Mouse (Mus musculus) lung, embryonic 15.5 days (tissue): ENCODE measurements around the gene Hagh. TPM values are rescaled to one million over a fixed set of nuclear protein-coding genes. Genes with fewer than 3 reads are reported as not detected.

Experiments
- ATAC-seq: fragments of 200-750 bp; cut with Nextera tagmentation; 2 replicates; pipeline ENCODE4 v1.8.0; 2017; ENCODE audit warnings: moderate number of reproducible peaks, borderline replicate concordance; ENCODE audit not compliant: low FRiP score, low TSS enrichment; ENCODE audit errors: extremely low read depth
- H3K27ac ChIP-seq: fragments of 300-500 bp; sonication (generic); 2 replicates; pipeline ENCODE4 v1.5.1; 2015; ENCODE audit warnings: moderate library complexity, mild to moderate bottlenecking, inconsistent platforms
- H3K27me3 ChIP-seq: fragments of 300-500 bp; sonication (generic); 2 replicates; pipeline ENCODE4 v1.6.1; 2015; ENCODE audit warnings: inconsistent platforms
- H3K36me3 ChIP-seq: fragments of 300-500 bp; sonication (generic); 2 replicates; pipeline ENCODE4 v1.6.1; 2015; ENCODE audit warnings: inconsistent platforms
- H3K4me1 ChIP-seq: fragments of 300-500 bp; sonication (generic); 2 replicates; pipeline ENCODE4 v1.6.1; 2015; ENCODE audit warnings: inconsistent platforms
- H3K4me2 ChIP-seq: fragments of 300-500 bp; sonication (generic); 2 replicates; pipeline ENCODE4 v1.6.1; 2015; ENCODE audit warnings: inconsistent platforms, mild to moderate bottlenecking, moderate library complexity
- H3K4me3 ChIP-seq: fragments of 300-500 bp; sonication (generic); 2 replicates; pipeline ENCODE4 v1.5.1; 2015; ENCODE audit warnings: mild to moderate bottlenecking, inconsistent platforms
- H3K9ac ChIP-seq: fragments of 300-500 bp; sonication (generic); 2 replicates; pipeline ENCODE4 v1.6.1; 2015; ENCODE audit warnings: inconsistent platforms
- H3K9me3 ChIP-seq: fragments of 300-500 bp; sonication (generic); 2 replicates; pipeline ENCODE4 v1.6.1; 2016; ENCODE audit warnings: inconsistent platforms
- WGBS: fragments of 180-500 bp; shearing (Covaris S2); methylation state at CpG from one replicate; pipeline ENCODE4 v1.1.7; 2015; 5-methylcytosine and 5-hydroxymethylcytosine counted together
- polyA plus RNA-seq: library from polyadenylated mRNA; unstranded; fragments of >200 nt; fragmentation: Nextera tagmentation; extraction: Ambion mirVana; gene quantifications from 2 replicates; pipeline ENCODE4 v1.2.1, GENCODE M21; 2015

Gene Hagh
- polyA plus RNA-seq, 1 experiment from 2014 or later, result 32.1 TPM

- H3K36me3 ChIP-seq, result no peaks in the 10 kb centered on the region
- no peaks in the 10 kb centered on the region for H3K27me3 ChIP-seq
- H3K4me1 ChIP-seq, result peaks cover 5% of the 10 kb centered on the region; the same call in 1 of the 2 replicates
- no peak overlapping the region for H3K4me2 ChIP-seq
- ATAC-seq, result no peak
- no peak overlapping the region for H3K27ac ChIP-seq
- no peak overlapping the region for H3K9ac ChIP-seq
- no peaks in the 10 kb centered on the region for H3K9me3 ChIP-seq
- H3K4me3 ChIP-seq, result no peak overlapping the region
- 38% methylated on average over 1 of the region's 1 CpGs for WGBS
Observed at GRCm38 (mm10) chr17:24874405-24874745, 34.4 kb downstream of the Hagh start.

GRCm38 (mm10) chr17:24874989-24875388 is 35.0 kb downstream of the Hagh start:
- ATAC-seq, result no peak
- H3K4me2 ChIP-seq, result no peak overlapping the region
- WGBS, result 75% methylated on average over 8 of the region's 8 CpGs

GRCm38 (mm10) chr17:24877336-24878116 is 37.6 kb downstream of the Hagh start:
- peaks cover 5% of the 10 kb centered on the region; the same call in 1 of the 2 replicates for H3K4me1 ChIP-seq
- no peak for ATAC-seq
- no peak overlapping the region for H3K4me3 ChIP-seq
- 38% methylated on average over 10 of the region's 10 CpGs for WGBS
- no peak overlapping the region for H3K4me2 ChIP-seq
- H3K27ac ChIP-seq, result peak overlapping the region; percentile 56
- H3K9ac ChIP-seq, result 0 out of 2 replicates have a peak overlapping the region, but pooled peaks have one; percentile 13
- no peaks in the 10 kb centered on the region for H3K9me3 ChIP-seq
- no peaks in the 10 kb centered on the region for H3K27me3 ChIP-seq
- H3K36me3 ChIP-seq, result no peaks in the 10 kb centered on the region

More at GRCm38 (mm10) chr17:24874989-24875388, 35.0 kb downstream of the Hagh start:
- Histone ChIP-seq H3K36me3 (no peaks in the 10 kb centered on the region), H3K4me3 (no peak overlapping the region), H3K9ac (no peak overlapping the region), H3K4me1 (peaks cover 5% of the 10 kb centered on the region; the same call in 1 of the 2 replicates), H3K9me3 (no peaks in the 10 kb centered on the region), H3K27me3 (no peaks in the 10 kb centered on the region), H3K27ac (no peak overlapping the region)

- H3K27me3 ChIP-seq, result no peaks in the 10 kb centered on the region
- H3K4me3 ChIP-seq, result no peak overlapping the region
- H3K4me2 ChIP-seq, result no peak overlapping the region
- peak overlapping the region; percentile 56 for H3K27ac ChIP-seq
- 0 out of 2 replicates have a peak overlapping the region, but pooled peaks have one; percentile 13 for H3K9ac ChIP-seq
- 23% methylated on average over 5 of the region's 5 CpGs for WGBS
- H3K4me1 ChIP-seq, result peaks cover 5% of the 10 kb centered on the region; the same call in 1 of the 2 replicates
- 0 out of 2 replicates have a peak, but pooled peaks cover 2% of the 10 kb centered on the region for H3K36me3 ChIP-seq
- H3K9me3 ChIP-seq, result no peaks in the 10 kb centered on the region
- ATAC-seq, result no peak
Observed at GRCm38 (mm10) chr17:24878117-24878397, 38.1 kb downstream of the Hagh start.

DNA sequence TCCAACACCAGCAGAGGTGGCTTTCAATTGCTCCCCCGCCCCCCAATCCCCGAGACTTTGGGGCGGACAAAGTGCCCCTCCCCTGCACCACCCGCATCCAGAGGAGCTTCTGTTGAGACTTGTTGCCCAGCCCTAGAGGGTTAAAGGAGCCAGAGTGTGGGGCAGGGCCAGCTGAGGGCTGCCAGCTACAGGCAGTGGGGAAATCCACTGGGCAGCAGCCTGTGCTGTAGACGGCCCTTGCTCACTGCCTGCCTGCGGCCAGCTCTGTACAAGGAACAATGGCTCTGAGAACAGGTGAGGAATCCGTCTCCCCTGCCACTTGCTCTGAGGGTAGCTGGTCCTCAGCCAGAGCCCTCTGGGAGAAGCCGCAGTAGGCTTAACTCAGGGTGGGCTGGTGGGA is 38.6 kb downstream of the Hagh start:
- no peak for ATAC-seq
- 61% methylated on average over 8 of the region's 8 CpGs for WGBS
- Histone ChIP-seq H3K9ac (no peak overlapping the region), H3K27ac (no peak overlapping the region), H3K4me1 (peaks cover 5% of the 10 kb centered on the region; the same call in 1 of the 2 replicates), H3K4me2 (no peak overlapping the region), H3K4me3 (no peak overlapping the region), H3K36me3 (0 out of 2 replicates have a peak, but pooled peaks cover 3% of the 10 kb centered on the region), H3K27me3 (no peaks in the 10 kb centered on the region), H3K9me3 (no peaks in the 10 kb centered on the region)

DNA sequence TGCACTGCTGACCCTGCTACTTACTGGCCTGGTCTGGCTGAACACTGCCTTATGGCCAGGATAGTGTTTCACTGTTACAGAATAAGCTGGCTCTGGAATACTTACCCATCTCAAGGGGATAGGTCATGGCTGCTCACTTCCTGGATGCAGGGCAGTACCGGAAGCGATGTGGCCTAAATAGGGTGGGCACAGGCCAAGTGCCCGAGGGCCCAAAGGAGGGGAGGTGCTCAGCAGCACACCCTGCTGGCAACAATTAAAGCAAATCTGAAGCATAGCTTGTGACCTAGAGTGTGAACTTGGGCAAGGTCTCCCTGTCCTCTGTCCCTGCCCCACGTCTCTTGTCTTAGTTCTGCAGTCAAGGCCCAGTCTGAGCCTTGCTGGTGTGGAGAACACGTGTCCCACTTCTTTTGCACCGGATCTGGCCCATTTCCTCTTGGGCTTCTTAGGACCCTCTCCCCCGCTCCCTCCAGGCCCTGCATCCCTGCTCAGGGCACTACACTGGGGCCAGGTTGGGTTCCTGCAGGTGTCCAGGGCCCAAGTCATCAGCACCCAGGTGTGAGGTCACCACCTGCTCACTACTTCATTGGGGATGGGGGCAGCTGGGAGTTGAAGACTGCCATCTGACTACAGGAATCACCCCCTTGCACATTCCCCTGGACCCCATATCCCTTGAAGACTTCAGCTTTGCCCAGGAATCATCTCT is 41.9 kb downstream of the Hagh start:
- Histone ChIP-seq H3K9me3 (no peaks in the 10 kb centered on the region), H3K27ac (no peak overlapping the region), H3K4me2 (no peak overlapping the region), H3K9ac (no peak overlapping the region), H3K27me3 (no peaks in the 10 kb centered on the region), H3K4me3 (no peak overlapping the region), H3K4me1 (peaks cover 17% of the 10 kb centered on the region), H3K36me3 (0 out of 2 replicates have a peak, but pooled peaks cover 3% of the 10 kb centered on the region)
- 43% methylated on average over 7 of the region's 7 CpGs for WGBS
- no peak for ATAC-seq

DNA sequence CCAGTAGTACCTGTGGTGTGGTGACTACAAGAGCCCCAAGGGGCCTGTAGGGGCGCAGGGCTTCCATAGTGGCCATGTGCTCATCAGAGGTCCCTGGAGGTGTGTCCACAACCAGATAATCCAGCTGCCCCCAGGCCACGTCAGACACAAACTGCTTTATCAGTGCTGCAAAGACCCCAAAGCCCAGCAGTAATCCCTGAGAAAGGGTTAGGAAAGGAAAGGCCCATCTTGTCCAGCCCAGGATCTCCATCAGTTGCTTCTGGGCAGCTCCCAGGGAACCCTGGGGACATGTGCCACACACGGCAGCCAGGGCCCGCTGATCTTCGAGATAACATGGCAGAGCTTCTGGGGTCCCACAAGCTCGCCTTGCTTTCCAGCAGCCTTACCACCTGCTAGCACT is 44.4 kb downstream of the Hagh start:
- Histone ChIP-seq H3K4me2 (no peak overlapping the region), H3K4me1 (peaks cover 24% of the 10 kb centered on the region), H3K36me3 (0 out of 2 replicates have a peak, but pooled peaks cover 3% of the 10 kb centered on the region), H3K27ac (no peak overlapping the region), H3K9me3 (no peaks in the 10 kb centered on the region), H3K27me3 (no peaks in the 10 kb centered on the region), H3K9ac (no peak overlapping the region), H3K4me3 (no peak overlapping the region)
- ATAC-seq, result no peak
- 74% methylated on average over 6 of the region's 6 CpGs for WGBS

DNA sequence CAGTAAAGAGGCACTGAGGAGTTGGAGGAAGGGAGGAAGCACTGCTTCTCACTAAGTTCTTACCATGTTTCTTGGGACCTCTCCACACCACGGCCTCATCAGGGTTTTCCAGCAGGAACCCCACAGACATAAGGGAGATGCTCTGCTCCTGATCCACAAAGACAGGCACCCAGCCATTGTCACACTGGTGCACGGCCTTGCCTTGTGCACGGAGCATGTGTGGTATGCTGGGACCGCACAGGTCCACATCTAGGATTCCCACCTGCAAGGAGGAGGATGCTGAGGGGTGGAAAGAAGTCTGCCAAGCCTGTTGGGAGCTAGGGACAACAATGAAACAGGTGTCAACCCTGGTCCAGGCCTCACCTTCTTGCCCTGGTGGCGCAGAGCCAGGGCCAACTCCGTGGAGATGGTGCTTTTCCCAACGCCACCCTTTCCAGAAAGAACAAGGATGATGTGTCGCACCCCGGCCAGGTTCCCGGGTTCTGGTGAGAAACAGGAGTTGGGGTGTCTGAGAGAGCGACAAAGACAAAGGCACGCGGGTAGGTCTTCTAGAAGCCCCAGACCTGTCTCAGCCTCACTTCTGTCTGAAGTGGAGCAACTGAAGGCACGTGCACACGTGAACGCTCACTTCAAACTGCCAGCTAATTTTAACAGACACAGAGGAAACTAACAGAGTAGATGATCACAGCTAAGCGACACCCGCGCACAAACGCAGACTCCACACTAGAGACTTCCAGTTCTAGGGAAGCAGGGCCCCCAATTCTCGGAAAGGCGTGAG is 45.6 kb downstream of the Hagh start:
- no peak for ATAC-seq
- peaks cover 24% of the 10 kb centered on the region for H3K4me1 ChIP-seq
- peaks cover 6% of the 10 kb centered on the region for H3K36me3 ChIP-seq
- WGBS, result 20% methylated on average over 22 of the region's 22 CpGs
- H3K4me3 ChIP-seq, result peak overlapping the region; percentile 66
- no peak overlapping the region for H3K27ac ChIP-seq
- no peaks in the 10 kb centered on the region for H3K9me3 ChIP-seq
- H3K9ac ChIP-seq, result peak overlapping the region; percentile 52
- H3K27me3 ChIP-seq, result no peaks in the 10 kb centered on the region
- H3K4me2 ChIP-seq, result peak overlapping the region; percentile 87

- Histone ChIP-seq H3K4me3 (peak within 1 kb of the TSS; percentile 97), H3K9ac (peak within 1 kb of the TSS; percentile 89), H3K9me3 (no peaks in the 10 kb centered on the region), H3K4me1 (peaks cover 24% of the 10 kb centered on the region), H3K36me3 (peaks cover 13% of the 10 kb centered on the region), H3K27ac (peak within 1 kb of the TSS; percentile 46), H3K4me2 (peak within 1 kb of the TSS; percentile 87), H3K27me3 (no peaks in the 10 kb centered on the region)
- under 1% methylated on average over 69 of the region's 69 CpGs for WGBS
- peak; percentile 96 for ATAC-seq
Observed at GRCm38 (mm10) chr17:24886134-24886931, 46.4 kb downstream of the Hagh start, which contains the start of the genes Nubp2 and Spsb3. Gene Nubp2 (minus strand): TSS chr17:24886349. Gene Spsb3 (plus strand): TSS chr17:24886643.

DNA sequence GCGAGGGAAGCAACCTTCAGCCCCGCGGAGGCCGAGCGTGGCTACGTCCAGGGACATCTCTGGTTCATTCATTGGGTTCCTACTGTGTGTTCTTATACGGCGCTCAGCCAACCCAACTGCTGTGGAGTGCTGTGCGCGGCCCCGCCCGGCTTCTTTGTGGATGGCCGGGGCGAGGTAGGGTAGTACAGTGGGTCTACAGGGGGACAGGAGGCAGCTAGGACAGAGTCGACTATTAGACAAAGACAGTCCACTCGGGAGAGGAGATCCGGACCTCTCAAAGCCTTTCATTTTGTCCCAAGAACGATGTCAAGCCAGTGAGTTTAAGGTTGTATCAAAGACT is 47.0 kb downstream of the Hagh start:
- Histone ChIP-seq H3K4me2 (peak overlapping the region; percentile 81), H3K9me3 (no peaks in the 10 kb centered on the region), H3K4me1 (peaks cover 24% of the 10 kb centered on the region), H3K36me3 (peaks cover 18% of the 10 kb centered on the region), H3K4me3 (peak overlapping the region; percentile 97), H3K9ac (peak overlapping the region; percentile 89), H3K27me3 (no peaks in the 10 kb centered on the region), H3K27ac (peak overlapping the region; percentile 46)
- WGBS, result 1% methylated on average over 18 of the region's 18 CpGs
- peak; percentile 2; the same call in 1 of the 2 replicates for ATAC-seq
